Mouse (Mus musculus) liver, embryonic 15.5 days (tissue): ENCODE data around the gene Dph1. TPM values are rescaled to one million over a fixed set of nuclear protein-coding genes. Genes with fewer than 3 reads are reported as not detected.
A peak's percentile ranks its signal among the peaks of the same experiment; 100 is the strongest.
"Not testable (repeated sequence)": the region's sequence is repeated elsewhere in the genome, so short reads cannot be mapped to it uniquely, and the experiment has no call there.

Experiments used
- ATAC-seq: fragments of 200-750 bp; cut with Nextera tagmentation; 2 replicates; pipeline ENCODE4 v1.8.0; 2017; ENCODE audit warnings: moderate number of reproducible peaks, mild to moderate bottlenecking, moderate library complexity; ENCODE audit not compliant: insufficient read depth
- H3K27ac ChIP-seq: fragments of 300-500 bp; sonication (generic); replicated peaks from 2 replicates; pipeline ENCODE4 v1.5.1; 2015; ENCODE audit warnings: mild to moderate bottlenecking, inconsistent platforms
- H3K27me3 ChIP-seq: fragments of 300-500 bp; sonication (generic); 2 replicates; pipeline ENCODE4 v1.6.1; 2015; ENCODE audit warnings: mild to moderate bottlenecking, inconsistent platforms
- H3K36me3 ChIP-seq: fragments of 300-500 bp; sonication (generic); replicated peaks from 2 replicates; pipeline ENCODE4 v1.6.1; 2015; ENCODE audit warnings: moderate library complexity, mild to moderate bottlenecking, inconsistent platforms
- H3K4me1 ChIP-seq: fragments of 300-500 bp; sonication (generic); replicated peaks from 2 replicates; pipeline ENCODE4 v1.6.1; 2015; ENCODE audit warnings: inconsistent platforms
- H3K4me2 ChIP-seq: fragments of 300-500 bp; sonication (generic); 2 replicates; pipeline ENCODE4 v1.6.1; 2015; ENCODE audit warnings: moderate library complexity, mild to moderate bottlenecking, inconsistent platforms
- H3K4me3 ChIP-seq: fragments of 300-500 bp; sonication (generic); replicated peaks from 2 replicates; pipeline ENCODE4 v1.5.1; 2015; ENCODE audit warnings: mild to moderate bottlenecking, inconsistent platforms
- H3K9ac ChIP-seq: fragments of 300-500 bp; sonication (generic); 2 replicates; pipeline ENCODE4 v1.6.1; 2015; ENCODE audit warnings: moderate library complexity, mild to moderate bottlenecking, inconsistent platforms
- H3K9me3 ChIP-seq: fragments of 300-500 bp; sonication (generic); replicated peaks from 2 replicates; pipeline ENCODE4 v1.6.1; 2016; ENCODE audit warnings: inconsistent platforms
- WGBS: fragments of 180-500 bp; shearing (Covaris S2); methylation state at CpG from one replicate; pipeline ENCODE4 v1.1.7; 2015; ENCODE audit warnings: mixed read lengths; ENCODE audit not compliant: insufficient replicate concordance; 5-methylcytosine and 5-hydroxymethylcytosine counted together
- polyA plus RNA-seq: library from polyadenylated mRNA; unstranded; fragments of >200 nt; fragmentation: Nextera tagmentation; extraction: Ambion mirVana; gene quantifications from 2 replicates; pipeline ENCODE4 v1.2.1, GENCODE M21; 2015

Dph1 gene
- polyA plus RNA-seq, 1 experiment from 2014 or later = 10.9 TPM

DNA sequence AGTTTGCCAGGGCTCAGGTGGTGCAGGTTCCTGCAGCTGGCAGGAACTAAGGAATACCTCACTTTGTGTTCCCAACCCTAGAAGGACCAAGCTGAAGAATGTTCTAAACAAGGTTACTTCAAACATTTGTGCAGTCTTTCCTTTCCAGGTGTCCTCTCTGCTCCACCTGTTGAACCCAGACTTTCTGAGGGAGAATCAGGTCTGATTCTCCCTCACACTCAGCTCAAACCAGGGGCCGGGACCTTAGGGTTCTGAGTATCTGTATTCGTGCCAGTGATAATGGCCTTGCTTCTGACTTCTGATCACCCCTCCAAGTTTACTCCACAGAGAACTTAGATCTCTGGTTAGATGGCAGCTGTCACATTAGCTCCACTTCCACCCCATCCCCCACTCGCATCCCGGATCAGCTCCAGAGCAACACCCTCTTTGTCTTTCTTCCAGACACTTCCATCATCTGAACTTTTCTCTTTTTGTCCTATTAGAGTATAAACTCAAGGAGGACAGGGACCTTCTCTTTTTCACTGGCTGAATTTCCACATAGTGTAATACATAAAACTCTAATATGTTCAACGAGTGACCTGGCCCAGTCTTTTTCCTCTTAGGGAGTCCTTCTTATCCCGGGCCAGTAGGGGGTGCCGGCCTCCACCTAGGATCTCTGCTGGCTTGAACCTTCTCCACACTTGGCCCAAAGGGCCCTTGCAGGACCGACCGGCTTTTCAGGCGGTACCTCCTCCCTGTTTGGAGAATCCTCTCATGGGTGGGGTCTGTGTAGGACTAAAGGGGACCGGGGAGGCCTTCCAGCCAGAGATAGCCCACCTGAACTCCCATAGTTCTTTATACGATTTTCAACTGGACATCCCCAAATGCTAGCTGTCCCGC is 1.5 kb upstream of the Dph1 start:
- 24% methylated on average over 13 of the region's 13 CpGs for WGBS
- ATAC-seq = 0 out of 2 replicates have a peak, but pooled peaks have one; percentile 22

DNA sequence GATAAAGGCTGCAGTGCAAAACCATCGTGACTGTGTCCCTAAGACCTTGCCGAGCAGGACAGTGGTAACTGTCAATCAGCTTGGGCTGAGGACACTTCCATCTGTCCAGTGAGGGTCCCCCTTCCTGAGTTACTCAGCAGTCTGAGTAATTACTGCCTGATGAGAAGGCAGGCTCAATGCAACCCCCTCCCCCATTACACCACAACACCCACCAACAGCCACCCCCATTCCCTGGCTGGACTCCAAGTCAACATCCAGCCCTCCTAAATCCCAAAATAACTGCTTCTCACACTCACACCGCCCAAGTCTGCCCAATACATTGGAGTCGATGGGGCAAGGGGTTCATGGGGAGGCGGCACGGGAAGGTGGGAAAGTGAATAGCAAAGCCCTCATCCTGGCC is 800 bp upstream of the Dph1 start:
- H3K9me3 ChIP-seq = no peaks in the 10 kb centered on the region
- H3K36me3 ChIP-seq = no peaks in the 10 kb centered on the region
- peaks cover 55% of the 10 kb centered on the region for H3K4me1 ChIP-seq
- H3K27ac ChIP-seq = no peak overlapping the region
- no peak overlapping the region for H3K4me2 ChIP-seq
- H3K27me3 ChIP-seq = peaks cover 64% of the 10 kb centered on the region
- no peak overlapping the region for H3K4me3 ChIP-seq
- ATAC-seq = no peak
- WGBS = 65% methylated on average over 6 of the region's 6 CpGs
- no peak overlapping the region for H3K9ac ChIP-seq

More for the DNA sequence above, 1.5 kb upstream of the Dph1 start:
- peaks cover 71% of the 10 kb centered on the region for H3K27me3 ChIP-seq
- peak overlapping the region; percentile 57 for H3K4me3 ChIP-seq
- H3K4me1 ChIP-seq = peaks cover 55% of the 10 kb centered on the region
- no peaks in the 10 kb centered on the region for H3K9me3 ChIP-seq
- H3K36me3 ChIP-seq = no peaks in the 10 kb centered on the region
- no peak overlapping the region for H3K27ac ChIP-seq
- no peak overlapping the region for H3K9ac ChIP-seq
- H3K4me2 ChIP-seq = peak overlapping the region; percentile 78

GRCm38 (mm10) chr11:75190371-75190724 is 693 bp downstream of the Dph1 start:
- H3K4me1 ChIP-seq = peaks cover 54% of the 10 kb centered on the region
- peak overlapping the region; percentile 76 for H3K27ac ChIP-seq
- H3K9ac ChIP-seq = peak overlapping the region; percentile 66
- peaks cover 49% of the 10 kb centered on the region for H3K27me3 ChIP-seq
- no peaks in the 10 kb centered on the region for H3K36me3 ChIP-seq
- peak overlapping the region; percentile 94 for H3K4me2 ChIP-seq
- no peaks in the 10 kb centered on the region for H3K9me3 ChIP-seq
- peak overlapping the region; percentile 83 for H3K4me3 ChIP-seq
- under 1% methylated on average over 24 of the region's 24 CpGs for WGBS
- peak; percentile 77 for ATAC-seq

DNA sequence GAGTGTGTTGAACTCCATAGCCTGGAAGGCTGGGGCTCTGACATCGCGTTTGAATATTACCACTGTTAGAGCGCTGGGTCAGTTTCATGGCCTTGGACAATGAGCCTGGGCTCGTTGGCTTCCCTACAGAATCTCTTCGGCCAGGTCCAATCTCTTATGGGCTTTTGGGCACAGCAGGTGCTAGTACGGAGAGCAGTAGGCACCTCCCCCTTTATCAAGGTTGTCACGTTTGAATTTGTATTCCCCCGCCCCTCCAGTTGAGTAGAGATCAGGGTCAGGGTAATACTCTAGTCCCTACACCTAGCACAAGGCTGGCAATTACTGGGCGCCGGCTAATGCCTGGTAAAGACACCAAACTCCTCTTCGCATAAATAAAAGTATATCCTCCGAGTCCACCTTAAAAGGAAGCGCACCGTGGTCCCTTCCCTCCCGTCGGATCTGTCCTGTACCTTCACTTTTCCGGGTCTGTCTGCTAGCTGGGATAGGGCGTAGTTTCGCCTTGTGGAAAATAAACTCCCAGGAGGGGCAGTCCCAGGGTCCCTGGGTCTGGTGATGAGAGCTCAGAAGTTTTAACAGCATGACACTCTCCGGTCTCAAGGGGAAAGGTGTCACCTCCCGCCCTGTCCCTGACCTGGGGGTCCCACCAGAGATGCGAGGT is 1.2 kb downstream of the Dph1 start:
- Histone ChIP-seq H3K27ac (peak overlapping the region; percentile 76), H3K4me1 (peaks cover 49% of the 10 kb centered on the region)
- under 1% methylated on average over 22 of the region's 22 CpGs for WGBS

DNA sequence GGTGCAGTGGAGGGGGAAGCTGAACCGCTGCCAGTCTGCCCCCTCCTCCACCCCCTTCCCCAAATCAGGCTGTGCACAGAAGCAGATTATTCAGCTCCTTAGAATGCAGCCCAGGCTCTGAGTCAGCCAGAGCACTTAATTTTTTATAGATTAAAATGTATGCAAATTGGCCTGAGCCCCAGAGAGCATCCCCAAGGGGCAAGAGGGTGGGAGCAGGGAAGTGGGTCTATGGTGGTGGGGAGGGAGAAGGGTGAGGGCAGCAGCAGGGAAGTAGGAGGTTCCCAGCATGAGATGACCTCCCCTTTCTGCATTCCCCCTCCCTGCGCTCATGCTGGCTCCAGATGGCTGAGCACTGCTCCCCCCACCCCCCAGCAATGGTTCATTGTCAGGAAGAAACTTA is 6.1 kb downstream of the Dph1 start:
- H3K9me3 ChIP-seq = no peaks in the 10 kb centered on the region

More for the DNA sequence above, 1.2 kb downstream of the Dph1 start:
- H3K36me3 ChIP-seq = peaks cover 2% of the 10 kb centered on the region; the same call in 1 of the 2 replicates
- peak overlapping the region; percentile 94 for H3K4me2 ChIP-seq
- peak; percentile 76 for ATAC-seq
- peak overlapping the region; percentile 83 for H3K4me3 ChIP-seq
- H3K9me3 ChIP-seq = no peaks in the 10 kb centered on the region
- peaks cover 44% of the 10 kb centered on the region for H3K27me3 ChIP-seq
- H3K9ac ChIP-seq = peak overlapping the region; percentile 66

GRCm38 (mm10) chr11:75184573-75184972 is 6.5 kb downstream of the Dph1 start:
- H3K9ac ChIP-seq = no peak overlapping the region
- H3K27ac ChIP-seq = no peak overlapping the region
- no peak for ATAC-seq
- no peaks in the 10 kb centered on the region for H3K9me3 ChIP-seq
- H3K4me1 ChIP-seq = peaks cover 10% of the 10 kb centered on the region
- no peaks in the 10 kb centered on the region for H3K27me3 ChIP-seq
- peaks cover 32% of the 10 kb centered on the region for H3K36me3 ChIP-seq
- H3K4me3 ChIP-seq = no peak overlapping the region
- WGBS = 80% methylated on average over 5 of the region's 5 CpGs
- H3K4me2 ChIP-seq = no peak overlapping the region

More for the DNA sequence above, 6.1 kb downstream of the Dph1 start:
- H3K4me3 ChIP-seq = no peak overlapping the region
- peaks cover 14% of the 10 kb centered on the region for H3K4me1 ChIP-seq
- WGBS = 48% methylated on average over 2 of the region's 2 CpGs
- H3K36me3 ChIP-seq = peaks cover 32% of the 10 kb centered on the region
- no peak overlapping the region for H3K27ac ChIP-seq
- H3K27me3 ChIP-seq = no peaks in the 10 kb centered on the region
- H3K9ac ChIP-seq = no peak overlapping the region
- no peak for ATAC-seq
- H3K4me2 ChIP-seq = no peak overlapping the region

DNA sequence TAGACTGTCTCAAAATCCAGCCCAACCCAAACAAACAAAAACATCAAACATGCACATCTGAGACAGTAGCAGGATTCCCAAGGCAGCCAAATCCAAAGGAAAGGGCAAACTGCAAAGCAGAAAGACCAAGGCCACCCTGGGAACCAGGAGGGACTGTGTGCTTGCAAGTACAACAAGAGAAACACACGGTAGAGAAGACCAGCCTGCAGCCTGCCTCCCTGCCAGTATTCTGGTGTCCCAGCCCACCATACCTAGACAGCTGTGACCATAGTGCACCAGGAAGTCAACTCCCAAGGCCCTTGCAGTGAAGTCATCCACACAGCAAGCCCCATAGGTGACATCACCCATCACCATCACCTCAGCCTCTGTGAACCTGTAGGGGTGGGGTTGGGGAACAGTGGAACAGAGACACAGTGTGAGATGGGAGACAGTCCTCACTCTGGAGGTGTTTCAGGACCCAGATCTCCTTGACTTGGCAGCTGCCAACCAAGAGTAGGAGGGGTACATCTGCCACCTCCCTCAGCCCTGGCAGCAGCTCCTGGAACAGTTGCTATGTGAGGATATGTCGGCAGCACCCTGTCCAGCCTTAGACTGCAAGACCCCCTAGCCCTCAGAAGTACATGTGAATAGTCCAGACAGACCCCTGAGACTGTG is 7.0 kb downstream of the Dph1 start:
- peaks cover 5% of the 10 kb centered on the region for H3K4me1 ChIP-seq
- WGBS = 70% methylated on average over 2 of the region's 2 CpGs
- H3K4me3 ChIP-seq = no peak overlapping the region
- H3K9ac ChIP-seq = no peak overlapping the region
- H3K4me2 ChIP-seq = no peak overlapping the region
- ATAC-seq = no peak
- no peaks in the 10 kb centered on the region for H3K9me3 ChIP-seq
- no peaks in the 10 kb centered on the region for H3K27me3 ChIP-seq
- H3K27ac ChIP-seq = no peak overlapping the region
- peaks cover 32% of the 10 kb centered on the region for H3K36me3 ChIP-seq

DNA sequence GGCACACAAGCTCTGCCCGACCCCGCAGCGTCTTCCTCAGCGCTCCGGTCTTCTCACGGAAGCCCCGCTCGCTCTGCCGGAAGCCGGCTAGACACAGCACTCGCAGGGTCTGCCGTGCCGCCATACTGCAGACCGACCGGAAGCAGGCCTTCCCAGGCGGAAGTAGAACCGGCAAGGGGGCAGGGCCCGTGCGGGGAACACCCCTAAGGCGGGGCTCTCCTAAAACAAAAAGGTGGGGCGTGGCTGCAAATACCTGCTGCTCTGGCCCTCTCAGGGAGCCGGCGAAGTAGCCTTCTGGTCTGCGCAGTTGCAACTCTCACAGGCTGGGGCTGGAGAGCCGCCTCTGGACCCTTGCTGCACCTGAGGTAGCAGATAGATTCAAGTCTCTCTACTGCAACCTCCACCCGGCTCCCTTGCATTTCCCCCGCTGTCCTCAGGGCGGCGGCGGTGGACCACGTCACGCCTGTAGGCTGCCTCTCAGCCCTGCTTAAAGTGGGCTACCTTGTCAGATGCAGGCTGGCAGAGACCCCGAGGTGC is 12.3 kb downstream of the Dph1 start, which contains the start of gene Ovca2:
Gene Ovca2 (minus strand): TSS at position 164 of the 537 bp plus-strand sequence.
- peaks cover 38% of the 10 kb centered on the region for H3K36me3 ChIP-seq
- no peaks in the 10 kb centered on the region for H3K9me3 ChIP-seq
- H3K4me2 ChIP-seq = peak within 1 kb of the TSS; percentile 80
- peaks cover 26% of the 10 kb centered on the region for H3K27me3 ChIP-seq
- WGBS = under 1% methylated on average over 33 of the region's 33 CpGs
- peak within 1 kb of the TSS; percentile 68 for H3K27ac ChIP-seq
- peak; percentile 92 for ATAC-seq
- H3K9ac ChIP-seq = peak within 1 kb of the TSS; percentile 81
- peaks cover 23% of the 10 kb centered on the region for H3K4me1 ChIP-seq
- H3K4me3 ChIP-seq = peak within 1 kb of the TSS; percentile 91

DNA sequence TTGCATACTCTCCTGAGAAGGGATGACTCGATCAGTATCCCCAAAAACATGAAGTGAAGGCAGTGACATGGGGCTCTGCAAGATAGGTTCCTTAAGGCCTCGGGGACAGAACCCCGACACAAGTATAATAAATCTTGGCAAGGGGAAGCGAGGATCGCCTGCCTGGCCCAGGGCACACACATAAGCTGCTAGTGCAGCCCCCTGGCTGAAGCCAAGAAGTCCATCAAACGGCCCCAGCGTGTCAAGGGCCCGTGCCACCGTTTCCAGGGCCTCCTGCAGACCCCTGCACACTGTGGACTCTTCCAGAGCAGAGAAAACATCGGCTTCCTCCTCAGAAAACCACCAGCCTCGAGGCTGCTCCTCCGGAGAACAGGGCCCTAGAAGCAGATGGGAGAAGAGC is 13.0 kb downstream of the Dph1 start:
- Histone ChIP-seq H3K4me1 (peaks cover 31% of the 10 kb centered on the region), H3K9ac (peak overlapping the region; percentile 81), H3K27ac (peak overlapping the region; percentile 68), H3K9me3 (no peaks in the 10 kb centered on the region), H3K27me3 (peaks cover 33% of the 10 kb centered on the region), H3K36me3 (peaks cover 35% of the 10 kb centered on the region), H3K4me3 (peak overlapping the region; percentile 91), H3K4me2 (peak overlapping the region; percentile 80)
- WGBS = 34% methylated on average over 12 of the region's 12 CpGs
- ATAC-seq = no peak

GRCm38 (mm10) chr11:75174574-75174973 is 16.5 kb downstream of the Dph1 start:
- H3K9ac ChIP-seq, H3K27ac ChIP-seq, H3K4me3 ChIP-seq, H3K4me2 ChIP-seq, H3K9me3 ChIP-seq, ATAC-seq: not testable (repeated sequence)
- peaks cover 12% of the 10 kb centered on the region; the same call in 1 of the 2 replicates for H3K36me3 ChIP-seq
- peaks cover 67% of the 10 kb centered on the region for H3K27me3 ChIP-seq
- H3K4me1 ChIP-seq = peaks cover 62% of the 10 kb centered on the region
- 50% methylated on average over 6 of the region's 6 CpGs for WGBS
